Mouse (Mus musculus): Measurements from ENCODE around the gene Gpr35. TPM values are rescaled to one million over a fixed set of nuclear protein-coding genes. Genes with fewer than 3 reads are reported as not detected.
"Not testable (repeated sequence)": the region's sequence is repeated elsewhere in the genome, so short reads cannot be mapped to it uniquely, and the experiment has no call there.

Gene Gpr35
- polyA plus RNA-seq, 1 experiment from 2014 or later = 4.8 TPM

DNA sequence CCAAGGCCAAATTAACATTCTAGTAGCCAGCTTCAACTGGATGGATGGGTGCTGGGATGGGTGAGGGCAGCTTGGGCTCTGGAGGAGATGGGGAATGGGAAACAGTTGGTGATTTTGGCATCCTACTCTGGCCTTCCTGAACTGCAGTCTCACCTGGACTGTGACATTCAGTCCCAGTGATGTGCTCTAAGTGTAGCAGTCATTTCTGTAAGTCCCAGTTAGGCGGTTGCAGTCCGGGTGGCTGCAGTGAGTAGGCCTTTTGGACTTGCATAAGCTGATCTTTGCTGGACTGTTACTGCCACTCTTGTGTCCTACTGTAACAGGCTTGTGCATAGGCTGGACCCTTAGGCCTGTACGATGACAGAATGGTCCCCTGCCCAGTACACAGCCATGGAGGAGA lies 2.7 kb upstream of the Gpr35 start:
- no peak for ATAC-seq
- 0 out of 2 replicates have a peak, but pooled peaks cover 4% of the 10 kb centered on the region for H3K4me1 ChIP-seq (replicated peaks; ENCODE audit: control insufficient read depth, insufficient read depth, low read length)
- H3K4me3 ChIP-seq (ENCODE audit: low read depth, low read length) = no peak overlapping the region
- no peak overlapping the region for H3K4me2 ChIP-seq (replicated peaks; ENCODE audit: low read depth)
- no peak overlapping the region for H3K9ac ChIP-seq (ENCODE audit: low read depth, low read length)
- no peaks in the 10 kb centered on the region for H3K27me3 ChIP-seq (replicated peaks; ENCODE audit: control insufficient read depth, insufficient read depth, low read length)
- H3K9me3 ChIP-seq (ENCODE audit: control insufficient read depth) = no peaks in the 10 kb centered on the region
- WGBS = 93% methylated on average over 3 of the region's 3 CpGs
- H3K27ac ChIP-seq (ENCODE audit: low read depth, low read length) = no peak overlapping the region
- no peak for TF ChIP-seq CTCF (IDR thresholded peaks at IDR 0.05; ENCODE audit: low read depth)
- peaks cover 55% of the 10 kb centered on the region for H3K36me3 ChIP-seq (ENCODE audit: control insufficient read depth, insufficient read depth)

DNA sequence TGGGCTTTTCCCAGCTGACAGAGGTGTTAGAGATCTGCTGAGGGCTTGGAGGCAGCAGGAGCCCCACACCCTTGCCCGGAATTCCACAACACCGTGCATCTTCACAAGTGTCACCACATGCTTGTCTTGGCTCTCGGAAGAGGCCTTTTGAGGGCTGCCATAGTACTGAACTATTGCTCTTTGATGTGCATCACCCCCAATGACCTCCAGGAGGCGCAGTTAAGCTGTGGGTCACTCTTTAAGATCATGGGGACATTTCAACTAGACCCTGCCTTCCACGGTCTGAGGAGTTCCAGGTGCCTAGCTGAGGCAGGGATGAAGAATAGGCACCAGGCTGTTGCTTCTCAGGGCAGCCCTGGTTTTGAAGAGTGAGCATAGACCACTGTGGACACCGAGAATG lies 1.2 kb upstream of the Gpr35 start:
- Histone ChIP-seq H3K27ac (ENCODE audit: low read depth, low read length) (peak overlapping the region; percentile 52; the same call in 1 of the 2 replicates), H3K4me1 (replicated peaks; ENCODE audit: control insufficient read depth, insufficient read depth, low read length) (0 out of 2 replicates have a peak, but pooled peaks cover 4% of the 10 kb centered on the region), H3K9ac (ENCODE audit: low read depth, low read length) (no peak overlapping the region), H3K4me3 (ENCODE audit: low read depth, low read length) (peak overlapping the region; percentile 34), H3K36me3 (ENCODE audit: control insufficient read depth, insufficient read depth) (peaks cover 41% of the 10 kb centered on the region), H3K9me3 (ENCODE audit: control insufficient read depth) (no peaks in the 10 kb centered on the region), H3K4me2 (replicated peaks; ENCODE audit: low read depth) (peak overlapping the region; percentile 70), H3K27me3 (replicated peaks; ENCODE audit: control insufficient read depth, insufficient read depth, low read length) (no peaks in the 10 kb centered on the region)
- 42% methylated on average over 6 of the region's 6 CpGs for WGBS
- peak; percentile 84 for TF ChIP-seq CTCF (IDR thresholded peaks at IDR 0.05; ENCODE audit: low read depth)
- ATAC-seq = no peak

DNA sequence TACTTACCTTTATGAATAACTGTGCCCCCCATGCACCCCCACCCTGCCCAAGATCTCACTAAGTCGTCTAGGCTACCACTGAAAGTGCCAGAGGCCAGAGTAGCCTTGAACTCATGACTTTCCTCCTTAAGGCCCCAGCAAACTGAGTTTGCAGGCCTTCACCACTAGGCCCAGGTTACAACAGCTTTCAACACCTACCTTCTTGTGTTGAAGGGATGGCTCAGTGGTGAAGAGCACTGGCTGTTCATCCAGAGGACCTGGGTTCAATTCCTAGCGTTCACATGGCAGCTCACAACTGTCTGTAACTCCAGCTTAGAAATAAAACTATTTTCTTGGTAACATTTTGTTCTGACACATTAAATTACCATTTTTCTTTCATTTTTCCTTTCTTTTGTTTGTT lies 3.0 kb downstream of the Gpr35 start:
- H3K4me3 ChIP-seq (ENCODE audit: low read depth, low read length) = no peak overlapping the region
- 62% methylated on average over 2 of the region's 2 CpGs for WGBS
- H3K27ac ChIP-seq (ENCODE audit: low read depth, low read length) = no peak overlapping the region
- H3K27me3 ChIP-seq (replicated peaks; ENCODE audit: control insufficient read depth, insufficient read depth, low read length) = no peaks in the 10 kb centered on the region
- ATAC-seq = no peak
- no peak overlapping the region for H3K4me2 ChIP-seq (replicated peaks; ENCODE audit: low read depth)
- 0 out of 2 replicates have a peak, but pooled peaks cover 5% of the 10 kb centered on the region for H3K36me3 ChIP-seq (ENCODE audit: control insufficient read depth, insufficient read depth)
- 0 out of 2 replicates have a peak, but pooled peaks have one; percentile 2 for TF ChIP-seq CTCF (IDR thresholded peaks at IDR 0.05; ENCODE audit: low read depth)
- 0 out of 2 replicates have a peak, but pooled peaks cover under 1% of the 10 kb centered on the region for H3K4me1 ChIP-seq (replicated peaks; ENCODE audit: control insufficient read depth, insufficient read depth, low read length)
- no peak overlapping the region for H3K9ac ChIP-seq (ENCODE audit: low read depth, low read length)
- no peaks in the 10 kb centered on the region for H3K9me3 ChIP-seq (ENCODE audit: control insufficient read depth)

DNA sequence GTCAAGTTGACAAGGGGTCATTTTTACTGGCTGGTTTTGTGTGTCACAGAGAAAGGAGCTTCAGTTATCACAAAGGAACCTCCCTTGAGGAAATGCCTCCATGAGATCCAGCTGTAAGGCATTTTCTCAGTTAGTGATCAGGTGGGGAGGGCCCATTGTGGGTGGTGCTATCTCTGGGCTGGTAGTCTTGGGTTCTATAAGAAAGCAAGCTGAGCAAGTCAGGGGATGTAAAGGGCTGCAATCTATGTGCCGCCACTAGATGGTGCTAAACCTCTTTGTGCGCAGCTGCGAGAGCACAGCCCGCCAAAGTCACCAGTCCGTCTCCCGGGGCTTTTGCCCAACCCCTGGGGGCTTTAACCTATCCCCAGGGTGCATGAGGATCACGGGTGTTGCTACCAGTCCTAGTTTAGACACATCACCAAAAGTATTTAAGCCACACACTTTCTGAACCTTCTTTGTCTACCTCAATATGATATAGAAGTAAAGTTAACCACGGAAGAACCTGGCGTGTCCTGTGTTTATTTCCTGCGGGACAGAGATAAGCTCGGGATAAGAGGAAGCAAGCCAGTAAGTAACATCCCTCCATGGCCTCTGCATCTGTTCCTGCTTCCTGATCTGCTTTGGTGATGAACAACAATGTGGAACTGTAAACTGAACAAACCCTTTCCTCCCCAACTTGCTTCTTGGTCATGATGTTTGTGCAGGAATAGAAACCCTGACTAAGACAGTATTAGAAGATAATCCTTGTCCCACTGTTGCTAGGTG lies 6.1 kb downstream of the Gpr35 start:
- H3K4me3 ChIP-seq (ENCODE audit: low read depth, low read length); H3K9me3 ChIP-seq (ENCODE audit: control insufficient read depth); H3K27me3 ChIP-seq (replicated peaks; ENCODE audit: control insufficient read depth, insufficient read depth, low read length); H3K27ac ChIP-seq (ENCODE audit: low read depth, low read length); H3K9ac ChIP-seq (ENCODE audit: low read depth, low read length); ATAC-seq; H3K36me3 ChIP-seq (ENCODE audit: control insufficient read depth, insufficient read depth); H3K4me1 ChIP-seq (replicated peaks; ENCODE audit: control insufficient read depth, insufficient read depth, low read length): not testable (repeated sequence)
- 1% methylated on average over 11 of the region's 11 CpGs for WGBS
- H3K4me2 ChIP-seq (replicated peaks; ENCODE audit: low read depth) = peak overlapping the region; percentile 54
- TF ChIP-seq CTCF (IDR thresholded peaks at IDR 0.05; ENCODE audit: low read depth) = peak; percentile 75

DNA sequence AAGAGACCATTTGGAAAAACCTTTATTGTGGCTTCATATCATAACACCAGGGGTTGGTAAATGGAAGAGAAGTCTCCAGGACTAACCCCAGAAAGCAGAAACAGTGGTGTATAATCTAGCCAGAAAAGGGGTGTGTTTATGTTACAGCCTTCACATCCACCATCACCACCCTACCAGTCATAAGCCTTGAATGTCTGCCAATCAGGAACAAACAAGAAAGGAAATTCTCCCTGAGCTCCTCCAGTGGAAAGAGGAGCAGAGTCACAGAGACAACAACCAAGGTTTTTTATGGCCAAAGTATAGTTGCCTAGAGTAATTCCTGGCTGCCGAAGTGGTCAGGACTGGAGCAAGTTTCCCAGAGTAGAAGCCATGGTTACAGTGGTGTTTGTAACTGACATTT lies 8.3 kb downstream of the Gpr35 start:
- no peaks in the 10 kb centered on the region for H3K4me1 ChIP-seq (replicated peaks; ENCODE audit: control insufficient read depth, insufficient read depth, low read length)
- H3K4me3 ChIP-seq (ENCODE audit: low read depth, low read length) = no peak overlapping the region
- H3K9ac ChIP-seq (ENCODE audit: low read depth, low read length) = no peak overlapping the region
- 66% methylated on average over 1 of the region's 1 CpGs for WGBS
- no peak for TF ChIP-seq CTCF (IDR thresholded peaks at IDR 0.05; ENCODE audit: low read depth)
- no peak for ATAC-seq
- no peak overlapping the region for H3K4me2 ChIP-seq (replicated peaks; ENCODE audit: low read depth)
- H3K27ac ChIP-seq (ENCODE audit: low read depth, low read length) = no peak overlapping the region
- no peaks in the 10 kb centered on the region for H3K9me3 ChIP-seq (ENCODE audit: control insufficient read depth)
- no peaks in the 10 kb centered on the region for H3K27me3 ChIP-seq (replicated peaks; ENCODE audit: control insufficient read depth, insufficient read depth, low read length)
- no peaks in the 10 kb centered on the region for H3K36me3 ChIP-seq (ENCODE audit: control insufficient read depth, insufficient read depth)

DNA sequence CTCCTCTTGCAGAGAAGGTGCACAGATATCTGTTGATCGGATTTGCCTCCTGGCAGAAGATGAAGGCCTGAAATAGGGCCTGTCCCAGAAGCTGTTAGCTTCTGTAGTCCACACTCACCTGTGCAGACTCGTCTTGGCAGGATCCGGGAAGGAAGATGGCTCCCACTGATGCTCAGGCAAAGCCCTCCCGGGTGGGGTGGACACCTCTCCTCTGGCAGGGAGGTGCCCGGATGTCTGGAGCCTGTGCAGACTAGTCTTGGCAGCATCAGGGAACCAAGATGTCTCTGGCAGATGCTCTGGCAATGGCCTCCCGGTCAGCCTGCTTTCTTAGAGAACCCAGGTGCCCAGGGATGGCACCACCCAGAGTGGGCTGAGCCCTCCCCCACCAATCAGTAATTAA lies 20.1 kb downstream of the Gpr35 start:
- not testable (repeated sequence) for H3K4me2 ChIP-seq (replicated peaks; ENCODE audit: low read depth); H3K4me1 ChIP-seq (replicated peaks; ENCODE audit: control insufficient read depth, insufficient read depth, low read length); H3K36me3 ChIP-seq (ENCODE audit: control insufficient read depth, insufficient read depth); H3K9me3 ChIP-seq (ENCODE audit: control insufficient read depth); H3K4me3 ChIP-seq (ENCODE audit: low read depth, low read length); ATAC-seq; H3K27ac ChIP-seq (ENCODE audit: low read depth, low read length); H3K27me3 ChIP-seq (replicated peaks; ENCODE audit: control insufficient read depth, insufficient read depth, low read length); H3K9ac ChIP-seq (ENCODE audit: low read depth, low read length)
- WGBS = 88% methylated on average over 6 of the region's 6 CpGs
